Mouse (Mus musculus): ENCODE results near the gene Tnfsf12.

- TF ChIP-seq TCF12 (IDR thresholded peaks at IDR 0.05; ENCODE audit: insufficient read depth, poor library complexity, severe bottlenecking) = no peak
- peak; percentile 11 for TF ChIP-seq POLR2A (IDR thresholded peaks at IDR 0.05; ENCODE audit: insufficient read length, low read depth)
- TF ChIP-seq MYOG (IDR thresholded peaks at IDR 0.05; ENCODE audit: control insufficient read depth in 1 of 3, insufficient read depth in 1 of 3, insufficient read length in 2 of 3, low read depth in 2 of 3) = no peak
Measured at GRCm38 (mm10) chr11:69665961-69666664, 29.5 kb downstream of the Tnfsf12 start, which contains the start of gene Cd68.
